Mouse (Mus musculus) gastrocnemius, postnatal 14 days (tissue): ENCODE measurements around the gene Rap1gap2. TPM values are rescaled to one million over a fixed set of nuclear protein-coding genes. Genes with fewer than 3 reads are reported as not detected.
A peak's percentile ranks its signal among the peaks of the same experiment; 100 is the strongest.

Experiments
- DNase-seq: peaks from one replicate; pipeline ENCODE4 v3.0.0; 2021; ENCODE audit warnings: mixed read lengths
- intact Hi-C: fragments of 180-260 bp; cut with DNase I; formaldehyde crosslinking; loops from one replicate; pipeline ENCODE4 v1.15.1; 2025; ENCODE audit warnings: low total_unique reads
- long read RNA-seq, 2 experiments: library from polyadenylated mRNA; stranded (forward); transcript quantifications; one replicate each; pipeline ENCODE4 v2.0.0; 2021
- total RNA-seq, 2 experiments: library from RNA; stranded (reverse); gene quantifications; 2 replicates each; pipeline ENCODE4 v1.2.3; 2021

The Rap1gap2 gene
- 1 to 10 TPM; 9.9 to 10.0 TPM for total RNA-seq
- long read RNA-seq, experiment 1, partial matches to known transcripts = 0 of 6 reads
- long read RNA-seq, experiment 1, other reads (novel, unspliced or antisense) = 6 of 6 reads
- long read RNA-seq, experiment 2, partial matches to known transcripts = 0 of 8 reads
- long read RNA-seq, experiment 2, other reads (novel, unspliced or antisense) = 8 of 8 reads

GRCm38 (mm10) chr11:74610545-74611176 is at the start of gene Rap1gap2:
Gene Rap1gap2, minus strand, starts transcription at chr11:74610915.
- DNase-seq = no peak
- intact Hi-C loops = no loop called here

GRCm38 (mm10) chr11:74660336-74660735 is 49.6 kb upstream of the Rap1gap2 start:
- no peak for DNase-seq
- intact Hi-C loops = no loop called here

- intact Hi-C loops = no loop called here
These were observed 45.2 kb upstream of the Rap1gap2 start for GRCm38 (mm10) chr11:74655941-74656340.

GRCm38 (mm10) chr11:74653385-74653784 is 42.7 kb upstream of the Rap1gap2 start:
- peak; percentile 46 for DNase-seq
- intact Hi-C loops = no loop called here

More at GRCm38 (mm10) chr11:74655941-74656340, 45.2 kb upstream of the Rap1gap2 start:
- no peak for DNase-seq

DNA sequence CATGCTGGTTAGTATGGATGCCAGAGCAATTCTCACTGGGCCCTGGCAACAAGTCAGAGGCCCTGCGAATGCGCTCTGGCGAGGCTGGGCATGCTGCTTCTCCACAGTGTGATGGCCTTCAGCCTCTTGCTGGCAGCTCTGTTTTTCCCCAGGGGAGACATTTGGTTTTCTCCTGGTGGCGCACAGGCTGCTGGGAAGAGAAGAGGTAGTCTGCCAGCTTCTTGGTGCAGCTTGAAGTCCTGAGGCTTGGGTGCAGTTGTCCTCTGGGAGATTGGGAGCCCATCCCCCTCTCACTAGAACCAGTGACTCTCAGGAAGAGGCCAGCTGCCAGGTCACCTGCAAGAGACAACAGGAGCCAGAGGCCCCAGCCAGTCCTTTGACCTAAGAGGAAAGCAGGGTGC is 42.1 kb upstream of the Rap1gap2 start:
- peak; percentile 27 for DNase-seq
- intact Hi-C loops = no loop called here

- intact Hi-C loops = no loop called here
- no peak for DNase-seq
These were observed 39.9 kb upstream of the Rap1gap2 start for GRCm38 (mm10) chr11:74650576-74651100.

GRCm38 (mm10) chr11:74649647-74650551 is 39.2 kb upstream of the Rap1gap2 start:
- DNase-seq = peak; percentile 28
- intact Hi-C loops = no loop called here

DNA sequence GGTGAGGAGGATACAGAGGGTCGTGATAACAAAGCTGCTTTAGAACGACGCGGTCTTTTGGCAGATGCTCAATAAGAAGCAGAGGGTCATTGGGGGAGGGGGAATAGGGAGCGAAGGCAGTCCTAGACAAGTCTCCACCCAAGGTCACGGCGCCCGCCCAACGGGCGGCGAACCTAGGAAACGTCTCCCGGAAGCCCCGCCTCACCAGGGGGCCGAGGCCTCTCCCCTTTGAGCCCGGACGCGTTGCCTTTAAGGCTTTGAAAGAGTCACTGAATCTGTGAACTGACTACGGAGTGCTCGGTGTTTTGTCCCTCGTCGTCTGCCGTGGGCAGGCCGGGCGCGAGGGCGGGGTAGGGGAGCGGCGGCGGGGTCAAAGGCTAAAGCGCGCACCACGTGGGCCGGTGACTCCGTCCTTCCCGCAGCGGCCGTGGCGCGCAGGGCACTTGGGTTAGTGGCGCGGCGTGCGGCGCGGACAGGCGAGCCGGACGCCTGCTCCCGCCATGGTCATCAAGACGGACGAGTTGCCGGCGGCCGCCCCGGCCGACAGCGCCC is 38.5 kb upstream of the Rap1gap2 start, which contains the start of gene Cluh:
Gene Cluh (plus strand): TSS at position 401 of the 552 bp plus-strand sequence.
- intact Hi-C loops = no loop called here

GRCm38 (mm10) chr11:74648676-74649075 is 38.0 kb upstream of the Rap1gap2 start:
- DNase-seq = no peak
- intact Hi-C loops = no loop called here

More for the DNA sequence above, 38.5 kb upstream of the Rap1gap2 start, which contains the start of gene Cluh:
- peak; percentile 99 for DNase-seq

GRCm38 (mm10) chr11:74647966-74648365 is 37.3 kb upstream of the Rap1gap2 start:
- no peak for DNase-seq
- intact Hi-C loops = no loop called here

- no peak for DNase-seq
- intact Hi-C loops = loop anchor here (5.0 to 10.0 kb wide), 2 partner anchors 168 to 205 kb away; no protein-coding TSS in a partner anchor
These were observed 28.9 kb upstream of the Rap1gap2 start for GRCm38 (mm10) chr11:74639628-74640027.

- DNase-seq = no peak
- intact Hi-C loops = loop anchor here (5.0 to 10.0 kb wide), 2 partner anchors 168 to 206 kb away; no protein-coding TSS in a partner anchor
These were observed 28.2 kb upstream of the Rap1gap2 start for GRCm38 (mm10) chr11:74638791-74639411.

DNA sequence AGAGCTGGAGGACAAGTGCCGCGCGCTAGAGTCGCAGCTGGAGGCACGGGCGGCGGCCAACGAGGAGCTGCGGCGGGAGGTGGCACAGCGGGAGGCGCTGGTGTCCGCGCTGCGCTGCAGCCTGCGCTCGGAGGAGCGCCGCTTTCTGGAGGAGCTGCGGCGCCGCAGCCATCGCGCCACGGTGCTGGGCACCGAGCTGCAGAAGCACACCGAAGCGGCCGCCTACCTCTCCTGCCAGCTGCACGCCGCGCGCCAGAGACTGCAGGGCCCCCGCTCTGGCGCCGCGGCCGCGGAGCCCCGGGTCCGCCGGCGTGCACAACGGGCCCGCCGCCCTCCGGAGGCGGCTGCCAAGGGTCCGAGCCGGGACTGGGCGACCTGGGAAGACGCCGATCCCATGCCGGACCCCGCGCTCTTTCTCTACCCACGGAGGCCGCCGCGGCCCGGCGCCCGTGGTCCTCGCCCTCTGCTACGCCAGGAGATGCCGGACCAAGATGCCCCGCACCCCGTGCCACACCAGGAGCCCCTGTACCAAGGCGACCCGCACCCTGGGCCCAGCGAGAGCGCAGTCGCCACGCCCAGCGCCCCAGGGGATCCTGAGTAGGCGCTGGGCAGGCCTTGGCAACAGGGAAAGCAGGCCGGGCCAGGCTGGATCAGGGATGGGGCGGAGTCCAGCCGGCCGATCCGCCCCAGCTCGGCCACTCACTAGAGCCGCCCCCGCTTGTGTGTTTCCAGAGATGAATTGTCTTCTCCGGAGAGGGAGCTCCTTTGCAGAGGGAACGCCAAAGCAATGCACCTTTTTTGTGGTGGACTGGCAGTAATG is 27.5 kb upstream of the Rap1gap2 start:
- peak; percentile 81 for DNase-seq
- intact Hi-C loops = loop anchor here (5.0 to 10.0 kb wide), 2 partner anchors 169 to 207 kb away; no protein-coding TSS in a partner anchor

GRCm38 (mm10) chr11:74637486-74637885 is 26.8 kb upstream of the Rap1gap2 start:
- DNase-seq = no peak
- intact Hi-C loops = loop anchor here (5.0 to 10.0 kb wide), 2 partner anchors 170 to 207 kb away; no protein-coding TSS in a partner anchor

DNA sequence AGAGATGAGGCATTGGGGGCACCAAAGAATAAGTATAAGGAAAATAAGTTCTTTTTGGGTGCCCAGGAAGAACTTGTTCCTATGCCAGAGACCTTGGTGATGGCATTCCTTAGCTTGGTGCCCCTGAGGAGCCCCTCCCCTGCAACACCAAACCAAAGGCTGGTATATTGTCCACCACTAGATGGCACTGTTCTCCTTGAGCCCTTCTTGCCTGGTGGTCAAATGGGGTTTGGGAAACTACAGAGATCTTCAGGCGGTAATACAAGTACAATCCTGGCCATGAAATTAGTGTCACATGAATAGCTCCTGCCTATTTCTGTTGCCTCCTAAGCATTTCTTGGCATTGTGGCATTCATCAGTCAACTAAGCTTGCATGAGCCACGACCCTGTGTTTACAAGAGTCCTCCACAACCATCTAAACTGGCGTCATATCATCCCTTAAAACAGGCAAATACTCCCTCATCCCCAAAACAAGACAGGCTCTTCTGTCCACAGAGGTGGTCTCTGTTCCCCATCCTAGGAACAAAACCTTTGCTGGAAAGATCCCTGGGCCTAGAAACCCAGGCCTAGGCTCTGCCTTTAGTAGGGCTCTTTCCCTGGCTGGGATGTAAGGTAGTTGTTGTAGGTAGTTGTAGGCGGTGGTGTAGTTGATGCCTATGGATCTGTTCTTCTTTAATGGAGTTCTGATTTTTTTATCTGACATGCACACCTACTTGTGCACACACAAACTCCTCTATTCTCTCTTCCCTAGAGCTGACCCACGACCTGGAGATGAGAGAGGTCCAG is 24.0 kb upstream of the Rap1gap2 start:
- DNase-seq = peak; percentile 46
- intact Hi-C loops = loop anchor here (5.0 to 10.0 kb wide), 2 partner anchors 173 to 210 kb away; no protein-coding TSS in a partner anchor

DNA sequence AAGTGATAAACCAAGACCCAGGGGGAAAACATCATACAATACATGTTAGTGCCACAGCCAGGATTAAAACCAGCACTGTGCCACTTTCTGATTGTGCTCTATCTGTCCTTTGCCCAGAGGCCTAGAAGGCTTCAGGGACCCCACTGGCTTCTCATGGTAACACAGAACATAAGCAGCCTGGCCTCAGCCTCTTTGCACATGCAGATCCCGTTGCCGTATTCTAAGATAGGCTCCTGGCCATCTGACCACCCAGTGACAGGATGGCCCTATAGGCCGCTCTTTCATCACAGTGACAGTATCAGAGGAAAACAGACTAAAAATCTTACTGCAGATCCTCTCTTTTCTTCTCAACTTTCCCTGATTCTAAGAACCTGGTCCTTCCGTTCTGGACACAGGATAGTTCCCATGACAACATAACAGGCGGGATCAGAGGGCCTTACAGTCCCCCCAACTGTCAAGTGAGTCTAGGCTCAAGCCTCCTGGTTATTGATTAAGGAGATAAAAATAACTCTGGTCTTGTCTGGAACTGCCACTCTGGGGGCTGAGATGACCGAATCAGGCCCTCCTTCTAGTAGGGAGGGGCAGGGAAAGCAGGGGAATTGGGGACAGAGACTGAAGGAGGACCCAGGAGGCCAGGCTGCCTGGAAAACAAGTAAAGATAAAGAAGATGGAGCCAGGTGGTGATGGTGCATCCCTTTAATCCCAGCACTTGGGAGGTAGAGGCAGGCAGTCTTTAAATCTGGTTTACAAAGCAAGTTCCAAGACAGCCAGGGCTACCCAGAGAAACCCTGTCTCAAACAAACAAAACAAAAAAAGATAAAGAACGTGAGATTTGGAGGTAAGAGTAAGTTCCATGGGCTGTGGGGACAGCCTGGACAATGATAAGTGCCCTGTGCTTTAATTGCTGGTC is 21.4 kb upstream of the Rap1gap2 start:
- intact Hi-C loops = loop anchor here (10.0 kb wide), 1 partner anchor 213 kb away; no protein-coding TSS in a partner anchor
- DNase-seq = no peak
